Mouse (Mus musculus): ENCODE results near the gene Azi2.

- no peak for TF ChIP-seq CTCF (IDR thresholded peaks at IDR 0.05)
- no peak for TF ChIP-seq EP300 (IDR thresholded peaks at IDR 0.05; ENCODE audit: insufficient read depth, low read depth, low read length)
These were observed 4.8 kb downstream of the Azi2 start for GRCm38 (mm10) chr9:118045011-118045533.
